Mouse (Mus musculus) myocyte (in vitro differentiated cells): Measurements from ENCODE around the gene Tgfb1.

Source experiments
- POLR2AphosphoS2 ChIP-seq: IDR thresholded peaks from one replicate; pipeline ENCODE4 v1.6.1; 2011; ENCODE audit warnings: low read depth, control low read depth; ENCODE audit not compliant: insufficient read length
- SRF ChIP-seq: IDR thresholded peaks from one replicate; pipeline ENCODE4 v1.6.1; 2011; ENCODE audit warnings: low read depth; ENCODE audit not compliant: control insufficient read depth, insufficient read length
- TCF12 ChIP-seq: IDR thresholded peaks from one replicate; pipeline ENCODE4 v1.6.1; 2011; ENCODE audit warnings: mild to moderate bottlenecking, control low read depth; ENCODE audit not compliant: poor library complexity, insufficient read depth, severe bottlenecking

DNA sequence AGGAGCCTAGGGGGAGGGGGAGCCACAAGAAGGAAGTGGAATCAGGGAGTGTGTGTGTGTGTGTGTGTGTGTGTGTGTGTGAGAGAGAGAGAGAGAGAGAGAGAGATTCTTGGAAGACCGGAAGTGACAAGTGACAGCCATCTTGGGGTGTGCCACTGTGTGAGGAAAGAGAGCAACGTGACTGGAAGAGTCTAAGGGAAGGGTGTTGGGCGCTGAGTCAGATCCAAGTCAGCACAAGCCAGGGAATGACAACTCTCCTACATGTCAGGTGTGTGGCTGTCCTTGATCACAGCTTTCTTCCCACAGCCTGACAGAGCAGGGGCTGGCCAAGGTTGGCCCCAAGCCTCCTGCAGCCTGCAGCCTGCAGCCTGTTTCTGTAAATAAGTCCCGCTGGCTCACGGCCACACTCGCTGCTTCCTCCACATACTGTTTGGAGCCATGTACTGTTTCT, 19.0 kb downstream of the Tgfb1 start:
- TF ChIP-seq SRF = no peak
- TF ChIP-seq POLR2AphosphoS2 = no peak
- TF ChIP-seq TCF12 = no peak
